Mouse (Mus musculus) 3T3-L1 (cell line): ENCODE measurements around the gene Olfr1105.

Experiments used
- DNase-seq: peaks from one replicate; pipeline ENCODE4 v3.0.0-alpha.2; 2015; ENCODE audit warnings: low read depth, low spot score

Olfr1105 gene

GRCm38 (mm10) chr2:87036431-87036830, at the start of gene Olfr1105:
Olfr1105 (minus strand) TSS chr2:87036531.
- DNase-seq = no peak

GRCm38 (mm10) chr2:87075717-87076116, 39.4 kb upstream of the Olfr1105 start, which contains the start of gene Olfr1107:
Olfr1107 (minus strand) TSS chr2:87075817.
- DNase-seq = no peak

GRCm38 (mm10) chr2:87052173-87052572, 15.8 kb upstream of the Olfr1105 start, which contains the start of gene Olfr1106:
Olfr1106 (minus strand) TSS chr2:87052273.
- DNase-seq = no peak

- DNase-seq = no peak
Measured at GRCm38 (mm10) chr2:87026980-87027379, 9.4 kb downstream of the Olfr1105 start, which contains the start of gene Olfr1104. Olfr1104 (minus strand) TSS chr2:87027080.

- DNase-seq = no peak
Measured at GRCm38 (mm10) chr2:86998098-86998497, 38.2 kb downstream of the Olfr1105 start, which contains the start of gene Olfr1102. Olfr1102 (plus strand) TSS chr2:86998398.

GRCm38 (mm10) chr2:86991121-86991520, 45.2 kb downstream of the Olfr1105 start, which contains the start of gene Olfr1101:
Olfr1101 (minus strand) TSS chr2:86991221.
- no peak for DNase-seq
